Mouse (Mus musculus) embryonic facial prominence, embryonic 14.5 days (tissue): ENCODE measurements around the gene 1110025L11Rik. TPM values are rescaled to one million over a fixed set of nuclear protein-coding genes. Genes with fewer than 3 reads are reported as not detected.
"Not testable (repeated sequence)": the region's sequence is repeated elsewhere in the genome, so short reads cannot be mapped to it uniquely, and the experiment has no call there.

ENCODE experiments used
- ATAC-seq: fragments of 200-750 bp; cut with Nextera tagmentation; 2 replicates; pipeline ENCODE4 v1.8.0; 2017; ENCODE audit warnings: low read depth, moderate number of reproducible peaks, moderate TSS enrichment
- DNase-seq: peaks from one replicate; pipeline ENCODE4 v3.0.0-alpha.2; 2015; ENCODE audit warnings: low spot score
- H3K27ac ChIP-seq: fragments of 300-500 bp; sonication (generic); replicated peaks from 2 replicates; pipeline ENCODE4 v1.5.1; 2014; ENCODE audit warnings: low read depth, mild to moderate bottlenecking, low read length, moderate library complexity
- H3K27me3 ChIP-seq: fragments of 300-500 bp; sonication (generic); replicated peaks from 2 replicates; pipeline ENCODE4 v1.6.1; 2014; ENCODE audit warnings: low read length; ENCODE audit not compliant: control insufficient read depth, insufficient read depth
- H3K36me3 ChIP-seq: fragments of 300-500 bp; sonication (generic); 2 replicates; pipeline ENCODE4 v1.6.1; 2014; ENCODE audit warnings: low read length, mixed read lengths; ENCODE audit not compliant: control insufficient read depth, insufficient read depth
- H3K4me1 ChIP-seq: fragments of 300-500 bp; sonication (generic); 2 replicates; pipeline ENCODE4 v1.6.1; 2014; ENCODE audit warnings: antibody characterized with exemption, low read length; ENCODE audit not compliant: control insufficient read depth, insufficient read depth
- H3K4me2 ChIP-seq: fragments of 300-500 bp; sonication (generic); 2 replicates; pipeline ENCODE4 v1.6.1; 2014; ENCODE audit warnings: low read depth, mild to moderate bottlenecking, low read length, moderate library complexity, mixed read lengths
- H3K4me3 ChIP-seq: fragments of 300-500 bp; sonication (generic); 2 replicates; pipeline ENCODE4 v1.5.1; 2014; ENCODE audit warnings: low read depth, mild to moderate bottlenecking, low read length
- H3K9ac ChIP-seq: fragments of 300-500 bp; sonication (generic); 2 replicates; pipeline ENCODE4 v1.6.1; 2014; ENCODE audit warnings: low read depth, mild to moderate bottlenecking, low read length, moderate library complexity, mixed read lengths
- H3K9me3 ChIP-seq: fragments of 300-500 bp; sonication (generic); 2 replicates; pipeline ENCODE4 v1.6.1; 2016; ENCODE audit warnings: low read length; ENCODE audit not compliant: control insufficient read depth
- WGBS: fragments of 180-500 bp; shearing (Covaris S2); extraction: QIAGEN DNeasy Blood & Tissue Kit; methylation state at CpG from one replicate; pipeline ENCODE4 v1.1.7; 2014; 5-methylcytosine and 5-hydroxymethylcytosine counted together
- polyA plus RNA-seq: library from polyadenylated mRNA; unstranded; fragments of >200 nt; fragmentation: Nextera tagmentation; extraction: Ambion mirVana; gene quantifications from 2 replicates; pipeline ENCODE4 v1.2.1, GENCODE M21; 2014

The 1110025L11Rik gene
- polyA plus RNA-seq = not detected in 2 replicates

DNA sequence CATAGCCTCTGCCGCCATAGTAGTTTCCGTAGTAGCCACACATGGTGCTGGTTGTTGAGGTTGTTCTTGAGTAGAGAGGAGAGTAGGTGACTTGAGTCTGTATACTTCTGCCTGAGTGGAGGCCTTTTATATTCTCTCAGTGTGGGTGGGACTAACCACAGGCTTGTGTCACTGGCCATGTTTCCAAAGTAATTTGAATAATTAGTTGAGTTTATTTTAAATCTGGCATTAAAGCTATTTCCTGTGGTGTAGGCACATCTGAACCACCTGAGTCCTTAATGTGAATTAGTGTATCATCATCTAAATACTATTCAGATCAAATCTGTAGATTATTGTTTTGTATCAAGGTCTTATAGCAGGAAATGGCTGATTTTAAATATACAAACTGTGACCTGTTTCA is at the start of gene 1110025L11Rik:
TSS of gene 1110025L11Rik (minus strand) at position 101 of the 400 bp plus-strand sequence.
- not testable (repeated sequence) for H3K36me3 ChIP-seq, H3K9ac ChIP-seq, DNase-seq, H3K4me2 ChIP-seq, ATAC-seq, H3K4me1 ChIP-seq, H3K27me3 ChIP-seq, H3K4me3 ChIP-seq, H3K27ac ChIP-seq, H3K9me3 ChIP-seq
- WGBS = no CpG with 5 or more reads among the region's 2 CpGs

DNA sequence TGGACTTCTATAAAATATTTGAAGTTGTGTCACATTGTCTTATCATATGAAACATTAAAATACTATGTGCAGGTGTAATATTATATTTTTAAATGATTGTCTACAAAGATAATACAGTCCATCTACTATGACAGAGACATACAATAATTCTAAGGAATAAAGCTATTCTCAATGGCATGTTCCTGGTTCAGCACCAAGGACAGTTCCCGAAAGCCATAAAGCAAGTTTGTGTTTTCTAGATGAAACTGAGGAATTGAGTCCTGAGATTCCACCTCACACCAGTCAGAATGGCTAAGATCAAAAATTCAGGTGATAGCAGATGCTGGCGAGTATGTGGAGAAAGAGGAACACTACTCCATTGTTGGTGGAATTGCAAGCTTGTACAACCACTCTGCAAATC is 7.2 kb upstream of the 1110025L11Rik start:
- H3K9me3 ChIP-seq, H3K27ac ChIP-seq, H3K36me3 ChIP-seq, H3K4me2 ChIP-seq, H3K9ac ChIP-seq, H3K27me3 ChIP-seq, H3K4me3 ChIP-seq, H3K4me1 ChIP-seq, ATAC-seq: not testable (repeated sequence)
- WGBS = 68% methylated on average over 2 of the region's 2 CpGs
- DNase-seq = peak; percentile 63

DNA sequence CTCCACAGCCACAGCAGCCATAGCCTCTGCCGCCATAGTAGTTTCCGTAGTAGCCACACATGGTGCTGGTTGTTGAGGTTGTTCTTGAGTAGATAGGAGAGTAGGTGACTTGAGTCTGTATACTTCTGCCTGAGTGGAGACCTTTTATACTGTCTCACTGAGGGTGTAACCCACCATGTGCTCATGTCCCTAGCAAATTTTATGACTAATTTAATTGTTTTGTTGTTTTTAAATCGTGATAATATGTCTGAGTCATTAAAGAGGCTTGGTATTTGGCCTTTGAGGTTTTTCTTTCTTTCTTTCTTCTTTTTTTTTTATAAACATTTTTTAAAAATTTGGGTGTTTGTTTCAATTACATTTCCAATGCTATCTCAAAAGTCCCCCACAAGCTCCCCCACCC is 16.0 kb downstream of the 1110025L11Rik start, which contains the start of gene Krtap6-5:
TSS of gene Krtap6-5 (minus strand) at position 101 of the 400 bp plus-strand sequence.
- H3K4me2 ChIP-seq = no peak within 1 kb of the TSS
- no peaks in the 10 kb centered on the region for H3K36me3 ChIP-seq
- 84% methylated on average over 3 of the region's 3 CpGs for WGBS
- no peaks in the 10 kb centered on the region for H3K4me1 ChIP-seq
- no peaks in the 10 kb centered on the region for H3K27me3 ChIP-seq
- no peak for ATAC-seq
- no peak within 1 kb of the TSS for H3K9ac ChIP-seq
- DNase-seq = no peak
- H3K4me3 ChIP-seq = no peak within 1 kb of the TSS
- H3K27ac ChIP-seq = no peak within 1 kb of the TSS
- H3K9me3 ChIP-seq = no peaks in the 10 kb centered on the region

DNA sequence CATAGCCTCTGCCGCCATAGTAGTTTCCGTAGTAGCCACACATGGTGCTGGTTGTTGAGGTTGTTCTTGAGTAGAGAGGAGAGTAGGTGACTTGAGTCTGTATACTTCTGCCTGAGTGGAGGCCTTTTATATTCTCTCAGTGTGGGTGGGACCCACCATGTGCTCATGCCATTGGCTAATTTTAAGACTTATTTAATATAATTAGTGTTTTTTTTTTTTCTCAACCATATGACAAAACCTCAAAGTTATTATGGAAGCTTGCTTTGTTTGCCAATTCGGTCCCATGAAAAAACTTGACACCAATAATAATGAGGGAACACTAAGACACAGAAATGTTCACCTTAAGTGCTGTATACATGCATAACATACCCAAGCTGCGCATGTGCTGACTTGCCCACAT is 22.4 kb downstream of the 1110025L11Rik start, which contains the start of gene Gm10228:
TSS of gene Gm10228 (minus strand) at position 101 of the 400 bp plus-strand sequence.
- not testable (repeated sequence) for H3K36me3 ChIP-seq, ATAC-seq, H3K27me3 ChIP-seq, H3K27ac ChIP-seq, H3K4me3 ChIP-seq, H3K4me2 ChIP-seq, DNase-seq, H3K4me1 ChIP-seq, H3K9me3 ChIP-seq, H3K9ac ChIP-seq
- 77% methylated on average over 2 of the region's 4 CpGs for WGBS

DNA sequence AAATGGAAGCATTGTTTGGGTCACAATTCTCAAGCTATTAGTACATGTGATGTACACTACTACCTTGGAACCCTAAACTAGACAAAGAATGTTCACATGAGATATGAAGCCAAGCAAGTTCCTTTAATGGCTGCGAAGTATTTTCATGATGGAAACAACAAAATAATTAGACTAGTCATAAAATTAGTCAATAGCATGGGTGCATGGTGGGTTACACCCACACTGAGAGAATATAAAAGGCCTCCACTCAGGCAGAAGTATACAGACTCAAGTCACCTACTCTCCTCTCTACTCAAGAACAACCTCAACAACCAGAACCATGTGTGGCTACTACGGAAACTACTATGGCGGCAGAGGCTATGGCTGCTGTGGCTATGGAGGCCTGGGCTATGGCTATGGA is 32.4 kb downstream of the 1110025L11Rik start, which contains the start of gene Krtap6-1:
TSS of gene Krtap6-1 (plus strand) at position 301 of the 400 bp plus-strand sequence.
- not testable (repeated sequence) for DNase-seq, H3K9me3 ChIP-seq, H3K36me3 ChIP-seq, H3K27ac ChIP-seq, ATAC-seq, H3K4me1 ChIP-seq, H3K27me3 ChIP-seq, H3K4me2 ChIP-seq, H3K9ac ChIP-seq, H3K4me3 ChIP-seq
- 96% methylated on average over 3 of the region's 3 CpGs for WGBS

DNA sequence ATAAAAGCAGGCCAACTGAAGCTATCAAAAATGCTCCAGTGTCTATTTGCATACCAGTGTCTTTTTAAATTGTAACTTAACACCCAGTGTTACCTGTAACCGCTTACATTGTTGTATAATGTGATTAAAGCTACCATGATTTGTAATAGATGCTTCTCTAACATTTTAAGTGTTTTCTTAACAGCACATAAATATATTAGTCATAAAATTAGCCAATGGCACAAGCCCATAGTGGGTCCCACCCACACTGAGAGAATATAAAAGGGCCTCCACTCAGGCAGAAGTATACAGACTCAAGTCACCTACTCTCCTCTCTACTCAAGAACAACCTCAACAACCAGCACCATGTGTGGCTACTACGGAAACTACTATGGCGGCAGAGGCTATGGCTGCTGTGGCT is 48.8 kb downstream of the 1110025L11Rik start, which contains the start of gene Gm10229:
TSS of gene Gm10229 (plus strand) at position 301 of the 400 bp plus-strand sequence.
- H3K4me1 ChIP-seq, H3K9ac ChIP-seq, H3K36me3 ChIP-seq, DNase-seq, ATAC-seq, H3K27me3 ChIP-seq, H3K9me3 ChIP-seq, H3K4me3 ChIP-seq, H3K4me2 ChIP-seq, H3K27ac ChIP-seq: not testable (repeated sequence)
- WGBS = 75% methylated on average over 1 of the region's 3 CpGs

DNA sequence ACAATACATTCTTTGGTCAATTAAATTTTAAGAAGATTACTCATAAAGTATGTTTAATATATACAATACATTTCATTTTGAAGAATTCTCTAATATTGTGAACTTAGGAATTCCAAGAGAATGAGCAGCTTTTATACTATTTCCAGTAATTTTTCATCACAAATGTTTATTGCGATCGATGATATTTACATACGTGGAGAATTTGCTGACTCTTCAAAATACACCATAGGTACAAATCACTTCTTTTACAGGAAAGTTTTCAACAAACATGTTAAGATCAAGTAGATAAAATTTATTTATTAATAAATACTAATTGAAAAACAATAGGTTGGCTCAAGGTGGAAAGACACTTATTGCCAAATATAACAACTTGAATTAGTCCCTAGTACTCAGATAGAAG is 49.8 kb downstream of the 1110025L11Rik start:
- no peak for DNase-seq
- H3K27me3 ChIP-seq = no peaks in the 10 kb centered on the region
- H3K4me1 ChIP-seq = no peaks in the 10 kb centered on the region
- H3K9ac ChIP-seq = no peak overlapping the region
- no peaks in the 10 kb centered on the region for H3K36me3 ChIP-seq
- no peak overlapping the region for H3K4me3 ChIP-seq
- 96% methylated on average over 3 of the region's 3 CpGs for WGBS
- ATAC-seq = no peak
- H3K4me2 ChIP-seq = no peak overlapping the region
- H3K27ac ChIP-seq = no peak overlapping the region
- H3K9me3 ChIP-seq = no peaks in the 10 kb centered on the region

Other genes starting within 250 kb of the 1110025L11Rik start
- gene Krtap15, start 243.8 kb downstream of the 1110025L11Rik start, polyA plus RNA-seq = not detected in 2 replicates
- gene Krtap14, start 237.9 kb downstream of the 1110025L11Rik start, polyA plus RNA-seq = not detected in 2 replicates
- gene Krtap19-1, start 194.6 kb downstream of the 1110025L11Rik start, polyA plus RNA-seq = not detected in 2 replicates
- gene Krtap19-2, start 189.7 kb downstream of the 1110025L11Rik start, polyA plus RNA-seq = not detected in 2 replicates
- not detected in 2 replicates for gene Krtap19-3, start 186.0 kb downstream of the 1110025L11Rik start, polyA plus RNA-seq
- not detected in 2 replicates for gene Krtap19-4, start 178.9 kb downstream of the 1110025L11Rik start, polyA plus RNA-seq
- not detected in 2 replicates for gene Krtap19-5, start 167.5 kb downstream of the 1110025L11Rik start, polyA plus RNA-seq
- not detected in 2 replicates for gene Krtap19-9b, start 131.7 kb downstream of the 1110025L11Rik start, polyA plus RNA-seq
- not detected in 2 replicates for gene Krtap16-3, start 101.1 kb downstream of the 1110025L11Rik start, polyA plus RNA-seq
- gene Krtap22-2, start 53.2 kb downstream of the 1110025L11Rik start, polyA plus RNA-seq = not detected in 2 replicates
- 0.33 TPM in 1 of 2 replicates, not detected in the other for gene Gm10229, start 48.7 kb downstream of the 1110025L11Rik start, polyA plus RNA-seq
- gene Krtap6-1, start 32.3 kb downstream of the 1110025L11Rik start, polyA plus RNA-seq = not detected in 2 replicates
- gene Gm10228, start 22.5 kb downstream of the 1110025L11Rik start, polyA plus RNA-seq = not detected in 2 replicates
- gene Krtap6-5, start 16.1 kb downstream of the 1110025L11Rik start, polyA plus RNA-seq = not detected in 2 replicates
- not detected in 2 replicates for gene Krtap6-3, start 20.0 kb upstream of the 1110025L11Rik start, polyA plus RNA-seq
- gene Gm6358, start 76.8 kb upstream of the 1110025L11Rik start, polyA plus RNA-seq = not detected in 2 replicates
- not detected in 2 replicates for gene Gm10061, start 87.1 kb upstream of the 1110025L11Rik start, polyA plus RNA-seq
- not detected in 2 replicates for gene Gm9789, start 94.0 kb upstream of the 1110025L11Rik start, polyA plus RNA-seq
- not detected in 2 replicates for gene Gm7735, start 105.5 kb upstream of the 1110025L11Rik start, polyA plus RNA-seq
- gene 1110057P08Rik, start 110.7 kb upstream of the 1110025L11Rik start, polyA plus RNA-seq = not detected in 2 replicates
- not detected in 2 replicates for gene Krtap20-2, start 141.9 kb upstream of the 1110025L11Rik start, polyA plus RNA-seq